Mouse (Mus musculus) cerebellum, adult 11-12 months (tissue): ENCODE data around the gene Ankrd23.
A peak's percentile ranks its signal among the peaks of the same experiment; 100 is the strongest.
"Not testable (repeated sequence)": the region's sequence is repeated elsewhere in the genome, so short reads cannot be mapped to it uniquely, and the experiment has no call there.

ENCODE experiments used
- DNase-seq: peaks from one replicate; pipeline ENCODE4 v3.0.0; 2022

Gene Ankrd23

GRCm38 (mm10) chr1:36536783-36537182, at the start of gene Ankrd23:
Ankrd23 (minus strand) TSS chr1:36536883.
- DNase-seq, result not testable (repeated sequence)

GRCm38 (mm10) chr1:36586288-36586687, 49.6 kb upstream of the Ankrd23 start:
- no peak for DNase-seq

- no peak for DNase-seq
Observed at GRCm38 (mm10) chr1:36583408-36584116, 46.9 kb upstream of the Ankrd23 start.

- DNase-seq, result no peak
Observed at GRCm38 (mm10) chr1:36582211-36582610, 45.5 kb upstream of the Ankrd23 start.

- no peak for DNase-seq
Observed at GRCm38 (mm10) chr1:36581260-36581659, 44.6 kb upstream of the Ankrd23 start.

GRCm38 (mm10) chr1:36580384-36581207, 43.9 kb upstream of the Ankrd23 start:
- peak; percentile 80 for DNase-seq

- DNase-seq, result peak; percentile 54
Observed at GRCm38 (mm10) chr1:36579974-36580383, 43.3 kb upstream of the Ankrd23 start.

- DNase-seq, result no peak
Observed at GRCm38 (mm10) chr1:36576991-36577675, 40.5 kb upstream of the Ankrd23 start.

- no peak for DNase-seq
Observed at GRCm38 (mm10) chr1:36575347-36575746, 38.7 kb upstream of the Ankrd23 start.

- DNase-seq, result no peak
Observed at GRCm38 (mm10) chr1:36574196-36574955, 37.7 kb upstream of the Ankrd23 start.

- no peak for DNase-seq
Observed at GRCm38 (mm10) chr1:36573524-36573923, 36.8 kb upstream of the Ankrd23 start.

GRCm38 (mm10) chr1:36572709-36573108, 36.0 kb upstream of the Ankrd23 start:
- DNase-seq, result no peak

GRCm38 (mm10) chr1:36572140-36572700, 35.5 kb upstream of the Ankrd23 start:
- DNase-seq, result no peak

- no peak for DNase-seq
Observed at GRCm38 (mm10) chr1:36571627-36572026, 34.9 kb upstream of the Ankrd23 start.

- no peak for DNase-seq
Observed at GRCm38 (mm10) chr1:36570320-36570719, 33.6 kb upstream of the Ankrd23 start.

GRCm38 (mm10) chr1:36569694-36570276, 33.1 kb upstream of the Ankrd23 start:
- no peak for DNase-seq

- DNase-seq, result no peak
Observed at GRCm38 (mm10) chr1:36568776-36569175, 32.1 kb upstream of the Ankrd23 start.

GRCm38 (mm10) chr1:36567818-36568603, 31.3 kb upstream of the Ankrd23 start:
- no peak for DNase-seq

- no peak for DNase-seq
Observed at GRCm38 (mm10) chr1:36566425-36566824, 29.7 kb upstream of the Ankrd23 start.

- DNase-seq, result no peak
Observed at GRCm38 (mm10) chr1:36564101-36564500, 27.4 kb upstream of the Ankrd23 start.

GRCm38 (mm10) chr1:36563632-36564031, 26.9 kb upstream of the Ankrd23 start:
- no peak for DNase-seq
